Mouse (Mus musculus): Measurements from ENCODE around the gene Serpinb1a. TPM values are rescaled to one million over a fixed set of nuclear protein-coding genes. Genes with fewer than 3 reads are reported as not detected.

Serpinb1a gene
- total RNA-seq, 2 experiments from 2014 or later = 0.55 to 1.5 TPM

DNA sequence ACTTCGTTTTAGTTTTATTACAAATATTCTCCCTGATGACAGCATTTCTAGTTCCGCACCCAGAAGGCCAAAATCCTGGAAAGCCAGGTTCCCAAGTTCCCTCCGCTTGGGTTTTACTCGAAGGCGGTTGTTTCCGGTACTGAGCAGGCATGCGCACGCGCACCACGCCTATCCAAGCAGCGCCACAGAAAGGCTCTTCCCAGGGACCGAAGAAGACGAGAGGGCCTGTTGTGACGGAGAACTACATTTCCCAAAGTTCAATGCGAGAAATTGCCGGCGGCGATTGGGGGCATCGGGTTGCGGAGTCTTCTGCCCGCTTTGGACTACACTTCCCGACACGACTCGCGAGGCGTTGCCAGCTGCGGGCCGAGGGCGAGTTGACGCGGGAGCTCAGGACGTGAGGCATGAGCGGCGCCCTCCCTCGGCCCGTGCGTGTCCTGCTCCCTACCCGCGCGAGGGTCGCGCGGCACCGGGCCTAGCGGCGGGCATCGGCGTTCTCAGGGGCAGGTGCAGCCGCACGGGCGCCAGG lies 49.2 kb downstream of the Serpinb1a start, which contains the start of gene Wrnip1:
Wrnip1 (plus strand) TSS at position 346 of the 529 bp plus-strand sequence.
- peak; percentile 96 to 99 for DNase-seq (ENCODE audit: low spot score in 2 of 2)

DNA sequence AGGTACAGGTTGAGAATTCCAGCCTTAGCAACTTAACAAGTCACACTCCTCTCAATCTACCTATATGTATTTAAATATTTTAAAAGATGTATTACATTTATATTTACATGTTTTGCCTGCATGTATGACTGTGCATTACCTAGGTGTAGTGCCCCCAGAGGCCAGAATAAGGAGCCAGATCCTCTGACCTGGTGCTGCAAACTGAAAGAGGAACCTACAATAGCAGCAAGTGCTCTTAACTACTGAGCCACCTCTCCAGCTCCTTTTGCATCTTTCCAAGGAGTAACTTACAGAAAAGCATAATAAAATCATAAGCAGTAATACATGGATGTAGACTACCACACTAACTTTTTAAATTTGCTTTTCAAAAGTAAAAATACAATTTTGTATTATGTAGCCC lies 50.1 kb downstream of the Serpinb1a start:
- DNase-seq (ENCODE audit: low spot score in 2 of 2) = no peak

DNA sequence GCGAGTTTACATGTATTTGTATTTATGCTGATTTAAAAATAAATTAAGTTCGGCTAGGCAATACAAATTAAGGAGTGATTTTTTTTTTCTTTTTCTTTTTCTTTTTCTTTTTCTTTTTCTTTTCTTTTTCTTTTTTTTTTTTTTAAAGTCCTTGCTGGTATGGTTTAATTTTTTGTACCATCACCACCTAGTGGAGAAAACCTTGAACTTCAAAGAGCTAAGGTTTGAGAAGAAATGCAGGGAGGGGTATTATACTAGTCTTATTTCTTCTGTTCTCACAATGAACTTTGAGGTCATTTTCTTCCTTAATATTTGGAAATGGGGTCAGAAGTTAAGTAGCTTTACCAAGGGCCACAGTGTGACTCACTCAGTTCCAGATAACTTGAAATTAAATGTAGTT lies 51.9 kb downstream of the Serpinb1a start:
- DNase-seq (ENCODE audit: low spot score in 2 of 2) = no peak

DNA sequence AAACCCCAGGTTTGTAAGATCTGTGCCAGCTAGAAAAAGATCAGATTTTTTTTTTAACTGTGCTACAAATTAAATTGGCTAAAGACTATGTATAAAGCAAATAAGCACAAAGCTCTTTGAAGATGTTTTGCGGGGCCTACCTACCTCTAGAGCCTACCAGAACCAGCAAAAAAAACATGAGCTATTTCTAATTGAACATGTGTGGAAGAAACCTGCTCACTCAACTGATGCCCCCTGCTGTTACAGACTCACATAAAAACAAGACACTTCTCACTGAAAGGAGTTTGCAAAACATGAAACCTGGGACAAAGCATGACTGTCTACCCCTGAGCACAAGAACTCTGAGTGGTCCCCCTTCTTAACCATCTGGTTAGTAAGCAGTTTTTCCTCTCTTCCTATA lies 53.9 kb downstream of the Serpinb1a start:
- no peak for DNase-seq (ENCODE audit: low spot score in 2 of 2)

DNA sequence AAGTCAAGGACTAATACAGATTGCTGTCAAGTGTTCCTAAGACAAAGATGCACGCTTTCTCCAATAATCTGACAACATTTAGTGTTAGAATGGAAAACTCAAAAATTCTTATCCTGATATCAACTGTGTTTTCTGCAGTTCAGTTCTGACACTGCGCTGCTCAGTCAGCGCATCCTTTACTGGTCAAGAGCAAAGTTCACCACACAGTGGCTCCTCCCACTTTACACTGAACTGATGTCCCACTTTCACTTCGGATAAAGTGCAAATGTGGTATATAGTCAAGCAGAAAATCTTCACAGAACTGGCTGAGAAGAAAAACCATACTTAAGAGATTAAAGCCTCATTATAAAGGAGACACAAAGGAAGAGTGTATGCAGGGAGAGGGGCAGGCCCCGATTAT lies 55.8 kb downstream of the Serpinb1a start:
- no peak for DNase-seq (ENCODE audit: low spot score in 2 of 2)

DNA sequence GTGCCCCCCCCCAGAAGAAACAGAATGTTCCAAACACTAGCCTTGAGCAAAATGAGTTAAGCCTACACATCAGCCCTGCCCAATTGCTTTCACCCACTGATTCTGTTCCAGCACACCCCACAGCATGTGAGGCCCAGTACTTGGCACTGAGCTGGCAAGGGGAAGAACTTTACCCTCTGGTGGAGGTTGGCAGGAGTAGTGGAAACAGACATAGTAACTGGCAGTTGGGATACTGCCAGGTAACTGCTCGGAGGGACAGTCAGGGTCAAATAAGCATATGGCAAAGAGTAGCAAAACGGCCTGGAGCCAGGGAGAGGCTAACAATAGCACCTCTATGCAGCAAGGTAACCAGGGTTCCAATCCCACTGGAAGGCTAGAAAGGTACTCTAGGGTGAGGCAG lies 56.4 kb downstream of the Serpinb1a start:
- DNase-seq (ENCODE audit: low spot score in 2 of 2) = no peak

Other genes starting within 250 kb of the Serpinb1a start
- under 1 TPM; 0.62 to 0.64 TPM for gene Mylk4, start 67.2 kb downstream of the Serpinb1a start, total RNA-seq (2021)
- 10 to 100 TPM; 53.5 to 54.8 TPM for gene Wrnip1, start 49.1 kb downstream of the Serpinb1a start, total RNA-seq (2021)
- 1 to 10 TPM; 1.2 to 2.4 TPM for gene D930007J09Rik, start 48.3 kb downstream of the Serpinb1a start, total RNA-seq (2021)
- under 1 TPM in 1 of 2 experiments, not detected in 1; 0.35 TPM for gene Serpinb1c, start 47.0 kb upstream of the Serpinb1a start, total RNA-seq (2021)
- 1 to 10 TPM; 2.0 to 3.6 TPM for gene Serpinb6b, start 114.0 kb upstream of the Serpinb1a start, total RNA-seq (2021)
- 1 to 10 TPM; 5.4 to 6.5 TPM for gene Serpinb9, start 152.1 kb upstream of the Serpinb1a start, total RNA-seq (2021)
- not detected for gene Serpinb9b, start 176.2 kb upstream of the Serpinb1a start, total RNA-seq (2021)
- gene Serpinb1b, start 227.4 kb upstream of the Serpinb1a start, total RNA-seq (2021) = 1 to 10 TPM; 1.5 to 2.5 TPM